Mouse (Mus musculus): Measurements from ENCODE around the gene Adcy4. TPM values are rescaled to one million over a fixed set of nuclear protein-coding genes. Genes with fewer than 3 reads are reported as not detected.

Adcy4 gene
- 6.5 and 6.6 TPM in 2 replicates for polyA plus RNA-seq (2015; fragmentation: Nextera tagmentation; extraction: Ambion mirVana)

GRCm38 (mm10) chr14:55783958-55784235 lies at the start of gene Adcy4:
Gene Adcy4, minus strand, starts transcription at chr14:55784095.
- H3K4me1 ChIP-seq (ENCODE audit: control insufficient read depth, insufficient read depth, low read length) = peaks cover 17% of the 10 kb centered on the region
- 15% methylated on average over 13 of the region's 13 CpGs for WGBS
- H3K9me3 ChIP-seq (ENCODE audit: control insufficient read depth, low read length) = no peaks in the 10 kb centered on the region
- peak within 1 kb of the TSS; percentile 69 for H3K27ac ChIP-seq (ENCODE audit: low read length)
- peak within 1 kb of the TSS; percentile 67 for H3K9ac ChIP-seq (ENCODE audit: low read depth, low read length)
- H3K4me2 ChIP-seq (ENCODE audit: low read depth, low read length) = peak within 1 kb of the TSS; percentile 60
- no peak for ATAC-seq
- peak within 1 kb of the TSS; percentile 48 for H3K4me3 ChIP-seq (ENCODE audit: low read length)
- H3K36me3 ChIP-seq (ENCODE audit: control insufficient read depth, insufficient read depth, low read length) = no peaks in the 10 kb centered on the region
- no peaks in the 10 kb centered on the region for H3K27me3 ChIP-seq (replicated peaks; ENCODE audit: control insufficient read depth, insufficient read depth, low read length)

DNA sequence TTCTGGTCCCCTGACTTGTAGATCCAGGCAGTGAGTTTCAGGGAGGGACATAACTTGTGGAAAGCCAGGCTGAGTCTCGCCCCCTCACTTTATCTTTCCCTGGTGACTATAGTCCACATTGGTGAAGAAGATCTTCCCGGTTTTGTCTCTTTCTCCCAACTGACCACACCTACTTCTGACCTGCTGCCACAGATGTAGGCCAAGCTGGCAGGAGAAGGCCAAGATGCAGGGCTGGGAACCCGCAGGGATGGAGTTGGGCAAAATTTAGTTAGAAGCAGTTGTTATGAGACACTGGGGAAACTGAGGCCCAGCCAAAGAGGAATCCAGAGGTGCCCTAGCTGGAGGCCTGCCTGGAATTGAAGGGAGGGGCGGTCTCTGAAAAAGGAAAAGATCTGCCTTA lies 49.2 kb upstream of the Adcy4 start:
- Histone ChIP-seq H3K27ac (ENCODE audit: low read length) (no peak overlapping the region), H3K9ac (ENCODE audit: low read depth, low read length) (no peak overlapping the region), H3K4me1 (ENCODE audit: control insufficient read depth, insufficient read depth, low read length) (peaks cover 9% of the 10 kb centered on the region), H3K9me3 (ENCODE audit: control insufficient read depth, low read length) (no peaks in the 10 kb centered on the region), H3K27me3 (replicated peaks; ENCODE audit: control insufficient read depth, insufficient read depth, low read length) (no peaks in the 10 kb centered on the region), H3K4me3 (ENCODE audit: low read length) (no peak overlapping the region), H3K4me2 (ENCODE audit: low read depth, low read length) (no peak overlapping the region), H3K36me3 (ENCODE audit: control insufficient read depth, insufficient read depth, low read length) (no peaks in the 10 kb centered on the region)
- no peak for ATAC-seq
- WGBS = 78% methylated on average over 4 of the region's 4 CpGs

DNA sequence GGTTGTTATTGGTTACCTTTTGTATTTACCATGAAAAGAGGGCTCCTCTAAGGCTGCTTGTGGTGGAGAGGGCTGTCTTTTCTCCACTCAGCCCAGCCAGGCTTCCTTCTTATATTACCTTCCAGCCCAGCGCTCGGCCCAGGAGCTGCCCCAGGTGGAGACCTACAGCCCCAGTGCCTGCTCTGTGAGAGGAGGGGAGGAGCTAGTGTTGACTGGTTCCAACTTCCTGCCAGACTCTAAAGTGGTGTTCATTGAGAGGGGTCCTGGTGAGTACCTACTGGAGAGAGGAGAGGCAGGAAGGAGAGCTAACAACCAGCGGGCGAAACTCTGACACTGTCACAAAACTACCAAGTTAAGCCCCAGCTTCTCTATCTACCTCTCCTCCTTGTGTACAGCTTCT lies 46.4 kb upstream of the Adcy4 start:
- ATAC-seq = no peak
- H3K9me3 ChIP-seq (ENCODE audit: control insufficient read depth, low read length) = no peaks in the 10 kb centered on the region
- H3K4me3 ChIP-seq (ENCODE audit: low read length) = no peak overlapping the region
- 0 out of 2 replicates have a peak, but pooled peaks cover 7% of the 10 kb centered on the region for H3K27me3 ChIP-seq (replicated peaks; ENCODE audit: control insufficient read depth, insufficient read depth, low read length)
- no peaks in the 10 kb centered on the region for H3K36me3 ChIP-seq (ENCODE audit: control insufficient read depth, insufficient read depth, low read length)
- H3K9ac ChIP-seq (ENCODE audit: low read depth, low read length) = no peak overlapping the region
- no peak overlapping the region for H3K4me2 ChIP-seq (ENCODE audit: low read depth, low read length)
- no peak overlapping the region for H3K27ac ChIP-seq (ENCODE audit: low read length)
- peaks cover 20% of the 10 kb centered on the region for H3K4me1 ChIP-seq (ENCODE audit: control insufficient read depth, insufficient read depth, low read length)
- 71% methylated on average over 4 of the region's 4 CpGs for WGBS

DNA sequence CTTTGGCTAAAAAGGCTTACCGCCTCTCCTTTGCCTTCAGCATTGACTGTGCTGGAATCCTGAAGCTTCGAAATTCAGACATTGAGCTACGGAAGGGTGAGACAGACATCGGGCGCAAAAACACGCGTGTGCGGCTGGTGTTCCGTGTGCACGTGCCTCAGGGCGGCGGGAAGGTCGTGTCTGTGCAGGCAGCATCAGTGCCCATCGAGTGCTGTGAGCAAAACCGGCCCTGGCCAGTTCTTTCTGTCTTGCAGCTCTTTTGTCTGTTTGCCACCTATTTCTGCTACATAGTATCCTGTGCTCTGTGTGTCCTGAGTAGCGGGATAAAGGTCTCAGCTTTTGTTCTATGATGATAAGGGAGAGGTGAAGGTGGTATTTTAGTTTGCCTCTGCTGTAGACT lies 46.0 kb upstream of the Adcy4 start:
- Histone ChIP-seq H3K27me3 (replicated peaks; ENCODE audit: control insufficient read depth, insufficient read depth, low read length) (peaks cover 9% of the 10 kb centered on the region; the same call in 1 of the 2 replicates), H3K36me3 (ENCODE audit: control insufficient read depth, insufficient read depth, low read length) (no peaks in the 10 kb centered on the region), H3K4me2 (ENCODE audit: low read depth, low read length) (no peak overlapping the region), H3K4me3 (ENCODE audit: low read length) (no peak overlapping the region), H3K27ac (ENCODE audit: low read length) (no peak overlapping the region), H3K9me3 (ENCODE audit: control insufficient read depth, low read length) (no peaks in the 10 kb centered on the region), H3K4me1 (ENCODE audit: control insufficient read depth, insufficient read depth, low read length) (peaks cover 23% of the 10 kb centered on the region), H3K9ac (ENCODE audit: low read depth, low read length) (no peak overlapping the region)
- ATAC-seq = no peak
- 90% methylated on average over 16 of the region's 16 CpGs for WGBS

- H3K27me3 ChIP-seq (replicated peaks; ENCODE audit: control insufficient read depth, insufficient read depth, low read length) = peaks cover 9% of the 10 kb centered on the region; the same call in 1 of the 2 replicates
Observed at GRCm38 (mm10) chr14:55828716-55829263, 44.9 kb upstream of the Adcy4 start.

GRCm38 (mm10) chr14:55826551-55827340 lies 42.9 kb upstream of the Adcy4 start:
- Histone ChIP-seq H3K4me2 (ENCODE audit: low read depth, low read length) (peak overlapping the region; percentile 95), H3K36me3 (ENCODE audit: control insufficient read depth, insufficient read depth, low read length) (no peaks in the 10 kb centered on the region), H3K27me3 (replicated peaks; ENCODE audit: control insufficient read depth, insufficient read depth, low read length) (peaks cover 9% of the 10 kb centered on the region; the same call in 1 of the 2 replicates), H3K27ac (ENCODE audit: low read length) (no peak overlapping the region; the same call in 1 of the 2 replicates), H3K9me3 (ENCODE audit: control insufficient read depth, low read length) (no peaks in the 10 kb centered on the region), H3K4me3 (ENCODE audit: low read length) (peak overlapping the region; percentile 67), H3K4me1 (ENCODE audit: control insufficient read depth, insufficient read depth, low read length) (peaks cover 26% of the 10 kb centered on the region), H3K9ac (ENCODE audit: low read depth, low read length) (peak overlapping the region; percentile 83)
- WGBS = 30% methylated on average over 41 of the region's 41 CpGs
- ATAC-seq = no peak

More at GRCm38 (mm10) chr14:55828716-55829263, 44.9 kb upstream of the Adcy4 start:
- no peaks in the 10 kb centered on the region for H3K9me3 ChIP-seq (ENCODE audit: control insufficient read depth, low read length)
- H3K4me2 ChIP-seq (ENCODE audit: low read depth, low read length) = no peak overlapping the region
- peaks cover 24% of the 10 kb centered on the region for H3K4me1 ChIP-seq (ENCODE audit: control insufficient read depth, insufficient read depth, low read length)
- H3K36me3 ChIP-seq (ENCODE audit: control insufficient read depth, insufficient read depth, low read length) = no peaks in the 10 kb centered on the region
- no peak overlapping the region for H3K9ac ChIP-seq (ENCODE audit: low read depth, low read length)
- WGBS = 46% methylated on average over 3 of the region's 3 CpGs
- no peak overlapping the region for H3K27ac ChIP-seq (ENCODE audit: low read length)
- no peak overlapping the region for H3K4me3 ChIP-seq (ENCODE audit: low read length)
- no peak for ATAC-seq

DNA sequence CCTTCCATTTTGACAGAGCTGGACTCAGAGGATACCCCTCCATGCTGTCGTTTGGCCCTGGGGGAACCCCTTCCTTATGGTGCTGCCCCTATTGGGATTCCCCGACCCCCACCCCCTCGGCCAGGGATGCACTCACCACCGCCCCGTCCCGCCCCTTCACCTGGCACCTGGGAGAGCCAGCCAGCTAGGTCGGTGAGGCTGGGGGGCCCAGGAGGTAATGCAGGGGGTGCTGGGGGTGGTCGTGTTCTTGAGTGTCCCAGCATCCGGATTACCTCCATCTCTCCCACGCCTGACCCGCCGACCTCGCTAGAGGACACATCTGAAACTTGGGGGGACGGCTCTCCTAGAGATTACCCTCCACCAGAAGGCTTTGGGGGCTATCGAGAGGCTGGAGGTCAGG lies 42.2 kb upstream of the Adcy4 start:
- Histone ChIP-seq H3K4me2 (ENCODE audit: low read depth, low read length) (peak overlapping the region; percentile 95), H3K27me3 (replicated peaks; ENCODE audit: control insufficient read depth, insufficient read depth, low read length) (peaks cover 9% of the 10 kb centered on the region; the same call in 1 of the 2 replicates), H3K4me1 (ENCODE audit: control insufficient read depth, insufficient read depth, low read length) (peaks cover 26% of the 10 kb centered on the region), H3K4me3 (ENCODE audit: low read length) (peak overlapping the region; percentile 67), H3K27ac (ENCODE audit: low read length) (peak overlapping the region; percentile 45; the same call in 1 of the 2 replicates), H3K36me3 (ENCODE audit: control insufficient read depth, insufficient read depth, low read length) (no peaks in the 10 kb centered on the region), H3K9ac (ENCODE audit: low read depth, low read length) (peak overlapping the region; percentile 83), H3K9me3 (ENCODE audit: control insufficient read depth, low read length) (no peaks in the 10 kb centered on the region)
- 23% methylated on average over 15 of the region's 15 CpGs for WGBS
- ATAC-seq = no peak

- Histone ChIP-seq H3K9ac (ENCODE audit: low read depth, low read length) (peak overlapping the region; percentile 83), H3K4me2 (ENCODE audit: low read depth, low read length) (peak overlapping the region; percentile 95), H3K36me3 (ENCODE audit: control insufficient read depth, insufficient read depth, low read length) (no peaks in the 10 kb centered on the region), H3K9me3 (ENCODE audit: control insufficient read depth, low read length) (no peaks in the 10 kb centered on the region), H3K27me3 (replicated peaks; ENCODE audit: control insufficient read depth, insufficient read depth, low read length) (peaks cover 9% of the 10 kb centered on the region; the same call in 1 of the 2 replicates), H3K4me3 (ENCODE audit: low read length) (peak overlapping the region; percentile 67), H3K4me1 (ENCODE audit: control insufficient read depth, insufficient read depth, low read length) (peaks cover 26% of the 10 kb centered on the region), H3K27ac (ENCODE audit: low read length) (peak overlapping the region; percentile 92)
- peak; percentile 5 for ATAC-seq
- 2% methylated on average over 25 of the region's 37 CpGs for WGBS
Observed at GRCm38 (mm10) chr14:55825216-55826051, 41.5 kb upstream of the Adcy4 start.

Data from intestine, embryonic 16.5 days (tissue).